Mouse (Mus musculus) cerebellum, adult 2 months (tissue): ENCODE results near the gene Mphosph9.

Experiments used
- CTCF ChIP-seq: fragments of 200-500 bp; IDR thresholded peaks from 2 replicates; pipeline ENCODE4 v1.5.1; 2011; ENCODE audit warnings: low read depth, mild to moderate bottlenecking, control low read depth, low read length, moderate library complexity, borderline replicate concordance; ENCODE audit not compliant: insufficient read depth
- POLR2A ChIP-seq: fragments of 200-500 bp; IDR thresholded peaks from 2 replicates; pipeline ENCODE4 v1.6.1; 2011; ENCODE audit warnings: low read length, control low read depth, borderline replicate concordance; ENCODE audit not compliant: insufficient read depth

DNA sequence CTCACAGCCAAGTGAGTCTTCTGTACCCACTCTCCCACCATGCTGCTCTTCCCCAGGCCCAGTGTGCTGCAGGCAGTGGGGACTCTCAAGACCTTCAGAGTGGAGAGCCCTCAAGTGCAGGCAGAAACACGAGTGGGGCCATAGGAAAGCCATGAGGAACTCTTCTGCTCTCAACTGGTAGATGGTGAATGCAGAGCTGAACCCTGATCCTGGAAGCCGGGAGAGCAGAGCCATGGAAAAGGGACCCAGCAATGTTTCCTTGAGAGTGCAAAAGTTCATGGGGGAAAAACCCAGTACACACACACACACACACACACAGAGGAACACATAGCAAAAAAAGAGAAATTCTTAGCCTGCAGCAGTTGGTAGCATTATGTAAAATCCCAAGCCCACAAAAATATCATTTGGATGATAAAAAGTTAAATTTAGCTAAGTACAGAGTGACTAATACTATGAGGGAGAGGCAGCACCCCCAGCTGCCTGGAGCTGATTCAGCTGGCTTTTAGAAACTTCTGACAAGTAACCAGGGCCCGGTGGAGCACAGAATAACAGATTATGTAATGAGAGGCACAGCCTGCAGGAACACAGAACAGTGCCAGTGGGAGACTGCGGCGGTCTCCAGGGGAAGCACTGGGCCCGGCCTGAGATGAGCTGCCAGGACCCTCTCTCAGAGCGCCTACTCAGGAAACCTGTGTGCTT is 106.6 kb downstream of the Mphosph9 start:
- no peak for TF ChIP-seq CTCF
- TF ChIP-seq POLR2A = no peak
